Mouse (Mus musculus): Measurements from ENCODE around the gene Tnf.

GRCm38 (mm10) chr17:35247144-35247543 lies 45.3 kb upstream of the Tnf start:
- TF ChIP-seq POLR2A (IDR thresholded peaks at IDR 0.05; ENCODE audit: insufficient read length, low read depth), result peak; percentile 30
- no peak for TF ChIP-seq MAX (IDR thresholded peaks at IDR 0.05; ENCODE audit: low read depth)
- TF ChIP-seq E2F4 (IDR thresholded peaks at IDR 0.05; ENCODE audit: insufficient read depth), result no peak
- TF ChIP-seq POLR2AphosphoS2 (IDR thresholded peaks at IDR 0.05; ENCODE audit: insufficient read length, low read depth), result no peak
- TF ChIP-seq USF1 (IDR thresholded peaks at IDR 0.05; ENCODE audit: low read depth), result no peak
- TF ChIP-seq CEBPB (IDR thresholded peaks at IDR 0.05; ENCODE audit: insufficient read depth, poor library complexity, severe bottlenecking), result no peak
- TF ChIP-seq MYOD1 (IDR thresholded peaks at IDR 0.05; ENCODE audit: control insufficient read depth in 1 of 3, insufficient read length in 2 of 3, low read depth in 2 of 3), result no peak
- TF ChIP-seq REST (IDR thresholded peaks at IDR 0.05; ENCODE audit: insufficient read depth, insufficient read length), result no peak
- TF ChIP-seq MYOG (IDR thresholded peaks at IDR 0.05; ENCODE audit: control insufficient read depth in 1 of 3, insufficient read depth in 1 of 3, insufficient read length in 2 of 3, low read depth in 2 of 3), result no peak
- no peak for TF ChIP-seq TCF3 (IDR thresholded peaks at IDR 0.05; ENCODE audit: insufficient read length, low read depth)

Data from myocyte (in vitro differentiated cells).